Mouse (Mus musculus) ovary, postnatal 36 days (tissue): ENCODE data around the gene Adamtsl1.

ENCODE experiments used
- DNase-seq: peaks from one replicate; pipeline ENCODE4 v3.0.0; 2022; ENCODE audit warnings: low spot score, mixed read lengths

Gene Adamtsl1

GRCm38 (mm10) chr4:86201766-86202165 is 687.8 kb downstream of the Adamtsl1 start:
- DNase-seq, result no peak

GRCm38 (mm10) chr4:86203288-86203687 is 689.3 kb downstream of the Adamtsl1 start:
- DNase-seq, result no peak

DNA sequence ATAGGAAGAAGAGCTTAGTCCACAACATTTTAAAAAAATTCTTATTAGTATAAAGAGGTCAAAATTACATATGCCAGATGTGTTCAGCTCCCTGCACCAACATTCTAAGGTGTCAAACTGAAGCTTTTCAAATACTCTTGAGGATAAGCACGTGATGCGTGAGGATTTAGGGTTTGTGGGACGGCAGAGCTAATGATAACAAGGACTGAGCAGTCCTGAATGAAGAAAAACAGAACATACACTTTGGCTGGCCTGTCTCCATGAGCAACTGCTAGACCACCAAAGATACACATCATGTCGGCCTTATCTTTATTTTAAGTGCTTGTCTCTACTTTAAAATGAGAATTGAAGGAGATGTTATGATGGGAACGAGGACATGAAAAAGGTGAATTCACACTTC is 710.9 kb downstream of the Adamtsl1 start:
- no peak for DNase-seq

DNA sequence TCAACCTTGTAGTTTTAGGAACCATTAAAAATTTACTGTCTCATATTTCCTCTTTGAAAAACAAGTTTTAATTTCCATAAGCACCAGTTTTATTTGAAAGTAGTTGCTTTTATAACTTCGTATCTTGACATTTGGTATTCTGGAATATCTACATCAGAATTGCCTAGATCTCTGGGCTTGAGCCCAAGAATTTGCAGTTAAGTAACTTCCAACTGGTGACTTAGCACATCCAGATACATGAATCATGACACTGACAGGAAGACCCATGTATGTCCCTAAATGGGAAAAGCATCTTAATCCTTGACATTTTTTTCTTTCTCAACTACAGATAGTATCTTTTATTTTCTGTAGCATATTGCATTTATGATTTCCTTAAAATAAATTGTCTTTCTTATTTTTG is 713.1 kb downstream of the Adamtsl1 start:
- no peak for DNase-seq

- no peak for DNase-seq
Observed at GRCm38 (mm10) chr4:86233197-86233596, 719.2 kb downstream of the Adamtsl1 start.

DNA sequence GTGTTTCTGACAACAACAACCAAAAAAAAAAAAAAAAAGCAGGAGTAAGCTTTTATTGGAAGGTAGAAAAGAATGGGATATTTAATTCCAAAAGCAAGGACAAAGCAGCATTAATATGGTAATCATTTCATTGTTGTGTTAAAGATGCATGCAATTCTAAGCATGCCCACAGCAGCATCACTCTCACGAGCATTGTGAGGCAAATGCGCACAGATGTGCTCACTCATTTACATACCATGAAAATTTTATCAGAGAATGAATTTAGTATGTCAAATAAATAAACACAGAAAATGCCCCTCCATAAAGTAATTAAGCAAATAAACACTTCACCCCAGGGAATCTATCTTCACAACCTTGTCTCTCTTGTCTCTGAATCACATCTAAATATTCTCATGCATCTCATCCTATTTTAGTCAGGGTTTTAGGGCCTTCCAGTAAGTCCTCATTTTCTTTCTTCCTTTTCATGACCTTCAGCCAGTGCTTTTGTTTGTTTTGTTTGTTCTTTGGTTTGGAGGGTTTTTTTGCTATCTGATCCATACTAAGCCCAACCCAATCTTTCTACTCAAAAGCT is 728.0 kb downstream of the Adamtsl1 start:
- no peak for DNase-seq

DNA sequence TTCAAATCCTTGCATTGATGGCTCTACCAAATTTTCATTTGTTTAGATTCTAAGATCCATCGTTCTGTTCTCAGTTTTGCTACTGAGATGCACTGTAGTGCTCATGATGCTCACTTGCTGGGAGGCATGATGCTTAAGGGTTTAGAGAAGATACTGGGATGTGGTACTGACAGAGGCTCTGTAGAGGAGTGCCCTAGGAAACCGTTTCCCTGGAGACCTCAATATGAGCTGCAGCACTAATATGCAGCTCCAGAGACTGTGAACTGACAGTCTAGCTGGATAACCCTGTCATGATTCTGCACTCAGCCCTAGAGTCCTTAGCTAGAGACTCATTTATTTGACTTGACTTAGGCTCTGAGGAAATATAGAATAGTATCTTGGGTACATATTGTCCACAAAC is 756.1 kb downstream of the Adamtsl1 start:
- DNase-seq, result no peak

DNA sequence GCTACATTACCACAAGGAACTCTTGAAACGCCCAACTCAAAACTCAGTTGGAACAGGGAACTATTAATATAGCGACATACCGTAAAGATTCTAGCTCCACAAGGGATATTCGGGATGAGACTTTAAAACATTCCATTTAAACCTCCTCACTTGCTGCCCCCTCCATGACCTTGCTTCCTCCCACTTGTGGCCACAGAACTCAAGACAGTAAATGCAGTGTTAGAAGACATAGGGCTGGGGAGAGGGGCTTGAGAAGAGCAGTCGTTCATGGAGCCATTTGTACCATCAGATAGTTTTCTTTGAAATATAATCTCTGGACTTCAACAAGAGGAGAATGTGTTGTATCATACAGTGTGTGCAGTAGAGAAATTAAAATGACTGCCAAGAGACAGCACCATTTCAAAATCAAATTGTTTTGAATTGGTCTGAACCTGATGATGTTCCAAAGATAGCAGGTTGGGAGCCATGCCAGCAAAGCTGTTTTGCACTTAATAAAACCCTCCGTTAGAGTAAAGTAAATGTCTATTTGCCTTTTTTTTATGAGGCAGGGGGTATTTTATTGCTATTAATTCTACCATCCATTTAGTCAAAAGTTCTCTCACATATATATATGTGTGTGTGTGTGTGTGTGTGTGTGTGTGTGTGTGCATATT is 759.9 kb downstream of the Adamtsl1 start:
- DNase-seq, result no peak

- DNase-seq, result no peak
Observed at GRCm38 (mm10) chr4:86274663-86275062, 760.7 kb downstream of the Adamtsl1 start.

DNA sequence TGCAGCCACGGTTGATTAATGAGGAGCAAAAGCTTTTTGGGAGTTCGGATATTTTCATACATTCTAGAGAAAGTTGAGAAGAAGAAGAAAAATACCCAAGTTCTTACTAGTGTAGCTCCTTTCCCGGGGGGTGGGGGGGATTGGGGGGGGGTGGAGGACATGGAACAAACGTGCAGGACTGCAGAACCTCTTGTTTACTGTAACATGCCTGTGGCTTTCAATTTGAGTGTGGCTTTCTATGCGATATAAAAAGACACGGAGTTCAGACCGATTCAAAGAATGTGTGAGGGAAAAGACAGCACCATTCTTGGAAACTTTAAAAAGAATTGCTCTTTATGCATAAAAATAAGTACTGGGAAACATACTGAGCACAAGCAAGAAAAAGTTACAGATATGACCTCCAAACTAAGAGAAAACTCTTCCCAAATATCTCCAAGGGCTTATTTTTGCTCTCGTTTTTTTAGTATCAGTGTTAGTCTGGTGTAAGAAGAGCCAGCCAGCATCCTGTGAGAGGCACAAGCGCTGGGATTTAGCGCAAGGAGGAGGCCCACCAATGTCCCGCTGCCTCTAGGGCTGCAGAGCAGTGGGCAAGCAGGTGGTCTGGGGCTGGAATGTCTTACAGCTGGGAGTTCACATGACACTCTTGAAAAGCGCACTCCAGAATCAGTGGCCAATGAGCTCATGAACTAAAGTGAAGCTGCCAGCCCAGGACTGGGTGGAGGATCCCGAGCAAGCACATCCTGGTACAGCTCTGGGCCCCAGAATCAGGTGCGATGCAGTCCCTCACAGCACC is 762.2 kb downstream of the Adamtsl1 start:
- no peak for DNase-seq

GRCm38 (mm10) chr4:86278546-86278945 is 764.6 kb downstream of the Adamtsl1 start:
- no peak for DNase-seq

DNA sequence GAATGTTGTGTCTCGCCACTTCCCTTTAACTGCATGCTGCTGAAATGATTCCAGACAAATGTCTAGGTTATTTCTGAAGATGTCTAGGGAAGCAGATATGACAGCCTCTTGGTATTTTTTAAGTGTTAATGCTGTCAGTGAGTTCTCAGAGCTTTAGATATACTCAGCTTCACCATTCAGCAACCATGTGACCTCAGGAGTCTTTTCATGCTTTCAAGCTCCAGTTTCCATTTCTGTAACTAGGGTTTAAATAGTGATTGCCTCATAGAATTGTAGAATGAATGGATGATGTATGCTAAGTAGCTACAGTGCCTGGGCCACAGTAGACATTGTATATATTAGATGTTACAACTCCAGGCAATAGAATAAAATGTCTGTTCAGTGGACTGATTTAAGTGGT is 772.6 kb downstream of the Adamtsl1 start:
- no peak for DNase-seq

DNA sequence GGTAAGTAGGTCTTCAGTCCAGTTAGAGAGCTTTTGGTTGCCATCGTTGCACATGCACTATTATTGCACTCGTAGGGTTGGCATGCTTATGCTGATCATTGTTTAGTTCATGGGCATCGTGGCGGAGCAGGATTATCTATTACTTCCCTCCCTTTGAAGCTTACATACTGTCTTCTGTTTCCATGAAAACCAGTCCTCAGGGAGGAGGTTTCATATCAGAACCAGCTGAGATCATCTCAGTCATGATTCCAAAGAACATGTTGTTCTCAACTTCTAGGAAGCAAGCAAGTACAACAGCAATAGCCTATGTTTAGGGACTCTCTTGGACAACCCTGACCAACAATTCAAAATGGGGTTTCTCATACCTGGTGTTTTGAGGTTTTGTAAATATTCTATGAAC is 774.3 kb downstream of the Adamtsl1 start:
- DNase-seq, result no peak

DNA sequence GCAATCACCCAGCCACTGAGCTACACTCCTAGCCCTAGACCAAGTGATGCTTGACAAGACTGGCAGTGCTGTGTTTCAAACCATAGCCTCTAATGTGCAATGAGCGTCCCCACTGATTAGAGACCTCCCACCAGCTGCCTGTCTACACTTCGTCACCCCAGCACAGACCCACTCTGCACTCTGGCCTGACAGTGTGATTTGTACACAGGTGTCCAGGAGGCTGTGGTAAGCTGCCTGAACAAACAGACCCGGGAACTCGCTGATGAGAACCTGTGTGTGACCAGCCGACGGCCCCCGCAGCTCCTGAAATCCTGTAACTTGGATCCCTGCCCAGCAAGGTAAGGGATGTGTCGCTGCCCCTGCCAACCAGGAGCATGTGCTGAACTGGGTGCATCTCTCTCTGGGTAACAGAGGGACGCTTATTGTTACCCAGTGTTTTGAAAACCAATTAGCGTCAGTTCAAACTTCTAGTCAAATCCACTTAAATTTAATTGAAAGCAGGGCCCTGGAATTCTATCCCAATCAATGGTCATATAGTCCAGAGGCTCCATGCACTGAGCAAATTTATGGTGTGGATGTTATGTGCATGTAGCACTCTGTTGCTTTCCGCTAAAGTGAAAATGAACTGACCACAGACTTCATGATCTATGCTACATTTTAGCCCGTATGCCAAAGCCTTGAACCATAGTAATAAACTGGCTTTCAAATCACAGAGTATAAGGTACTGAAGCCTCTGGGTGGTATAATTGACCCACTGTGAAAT is 775.7 kb downstream of the Adamtsl1 start:
- DNase-seq, result no peak

DNA sequence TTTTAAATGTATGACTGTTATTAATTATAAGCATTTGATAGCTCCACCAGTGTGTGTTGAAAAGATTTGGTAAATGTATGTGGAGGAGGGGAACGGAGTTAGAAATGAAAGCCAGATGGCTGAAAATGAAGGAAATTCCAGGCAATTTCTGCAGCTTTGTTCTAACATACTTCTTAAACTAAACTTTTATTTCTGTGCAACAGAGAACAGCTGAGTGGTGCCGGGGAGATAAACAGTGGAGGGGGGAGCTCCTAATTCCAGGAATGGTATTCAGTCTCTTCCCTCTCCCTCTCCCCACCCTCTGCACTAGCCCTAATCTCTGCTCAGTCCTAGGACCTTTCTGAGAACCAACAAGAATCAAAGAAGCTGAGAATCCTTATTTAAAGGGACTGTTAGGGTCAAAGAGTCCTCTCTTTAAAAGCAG is 780.9 kb downstream of the Adamtsl1 start:
- no peak for DNase-seq

- no peak for DNase-seq
Observed at GRCm38 (mm10) chr4:86301469-86301868, 787.5 kb downstream of the Adamtsl1 start.

DNA sequence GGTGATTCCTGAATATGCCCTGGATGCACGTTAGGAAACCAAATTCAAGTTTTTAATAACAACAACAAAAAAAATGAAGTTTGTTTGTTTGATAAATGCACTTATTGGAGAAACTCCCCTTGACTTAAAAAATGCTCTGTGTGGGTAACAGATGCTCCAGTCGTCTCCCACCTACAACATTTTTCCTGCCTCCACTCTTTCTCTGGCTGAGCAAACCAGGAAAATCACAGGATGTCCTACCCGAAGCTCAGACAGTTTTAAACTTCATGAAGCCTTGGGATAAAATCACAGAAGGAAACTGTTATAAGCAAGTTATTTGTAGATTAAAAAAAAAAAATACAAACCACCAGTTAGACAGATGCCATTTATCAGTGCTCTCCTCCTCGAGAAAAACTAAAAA is 788.1 kb downstream of the Adamtsl1 start:
- DNase-seq, result no peak

GRCm38 (mm10) chr4:86306753-86307152 is 792.8 kb downstream of the Adamtsl1 start:
- no peak for DNase-seq

DNA sequence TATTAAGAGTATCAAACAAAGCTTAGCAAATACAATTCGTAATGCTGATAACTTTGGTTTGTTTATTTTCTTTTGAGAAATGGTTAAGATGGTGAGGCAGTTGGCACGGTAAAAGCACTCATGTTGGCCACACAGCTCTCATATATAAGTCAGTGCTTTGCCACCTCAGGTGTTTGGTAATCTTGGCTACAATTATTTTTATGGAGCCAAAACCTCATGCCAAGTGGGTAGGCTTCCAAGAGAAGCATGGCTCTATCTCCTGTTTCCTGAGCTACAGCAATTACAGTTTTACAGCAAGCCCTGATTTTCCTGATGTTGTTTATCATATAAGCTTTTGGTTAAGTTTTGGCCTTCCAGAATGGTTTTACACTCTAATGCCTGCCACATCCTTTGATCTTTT is 795.2 kb downstream of the Adamtsl1 start:
- DNase-seq, result no peak

DNA sequence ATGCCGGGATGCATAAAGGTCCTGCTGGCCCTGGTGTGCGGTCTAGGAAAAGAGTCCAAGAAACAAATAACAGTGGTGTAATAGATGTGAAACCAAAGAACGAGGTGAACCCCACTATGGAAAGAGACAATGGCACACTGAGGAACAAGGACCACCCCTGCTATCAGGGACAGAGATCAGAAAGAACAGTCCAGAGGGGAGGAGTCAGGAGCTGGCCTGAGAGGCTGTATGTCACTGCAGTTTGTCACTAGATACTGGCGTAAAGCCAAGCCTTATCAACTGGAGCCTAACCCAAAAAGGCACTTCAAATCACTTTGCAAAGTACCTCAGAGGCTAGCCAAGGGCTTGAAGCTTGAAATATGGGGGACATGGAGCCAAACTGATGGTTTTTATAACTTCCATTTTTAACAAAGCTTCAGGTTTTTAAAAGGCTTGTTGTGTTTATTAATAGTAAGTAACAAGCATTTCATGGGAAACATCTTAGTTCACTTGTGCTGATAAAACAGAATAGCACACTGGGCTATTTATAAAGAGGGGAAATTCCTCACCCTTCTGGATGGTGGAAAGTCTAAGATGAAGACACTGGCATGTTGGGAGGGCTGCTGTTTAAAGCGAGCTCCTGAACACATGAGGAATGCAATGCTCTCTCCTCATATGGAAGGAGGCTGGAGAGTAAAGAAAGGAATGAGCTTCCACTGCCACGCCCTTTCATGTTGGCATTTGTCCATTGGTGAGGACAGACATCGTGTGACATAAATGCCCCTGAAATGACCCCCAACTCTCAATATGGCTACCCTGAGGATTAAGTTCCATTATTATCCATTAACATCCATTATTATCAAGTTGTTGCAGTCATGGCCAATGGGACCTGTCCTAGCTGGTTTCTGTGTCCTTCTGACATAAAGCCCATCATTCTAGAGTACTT is 797.1 kb downstream of the Adamtsl1 start:
- no peak for DNase-seq

- DNase-seq, result no peak
Observed at GRCm38 (mm10) chr4:86312366-86312765, 798.4 kb downstream of the Adamtsl1 start.
